Mouse (Mus musculus): ENCODE results near the gene Mapk13.
A peak's percentile ranks its signal among the peaks of the same experiment; 100 is the strongest.
"Not testable (repeated sequence)": the region's sequence is repeated elsewhere in the genome, so short reads cannot be mapped to it uniquely, and the experiment has no call there.

Gene Mapk13

DNA sequence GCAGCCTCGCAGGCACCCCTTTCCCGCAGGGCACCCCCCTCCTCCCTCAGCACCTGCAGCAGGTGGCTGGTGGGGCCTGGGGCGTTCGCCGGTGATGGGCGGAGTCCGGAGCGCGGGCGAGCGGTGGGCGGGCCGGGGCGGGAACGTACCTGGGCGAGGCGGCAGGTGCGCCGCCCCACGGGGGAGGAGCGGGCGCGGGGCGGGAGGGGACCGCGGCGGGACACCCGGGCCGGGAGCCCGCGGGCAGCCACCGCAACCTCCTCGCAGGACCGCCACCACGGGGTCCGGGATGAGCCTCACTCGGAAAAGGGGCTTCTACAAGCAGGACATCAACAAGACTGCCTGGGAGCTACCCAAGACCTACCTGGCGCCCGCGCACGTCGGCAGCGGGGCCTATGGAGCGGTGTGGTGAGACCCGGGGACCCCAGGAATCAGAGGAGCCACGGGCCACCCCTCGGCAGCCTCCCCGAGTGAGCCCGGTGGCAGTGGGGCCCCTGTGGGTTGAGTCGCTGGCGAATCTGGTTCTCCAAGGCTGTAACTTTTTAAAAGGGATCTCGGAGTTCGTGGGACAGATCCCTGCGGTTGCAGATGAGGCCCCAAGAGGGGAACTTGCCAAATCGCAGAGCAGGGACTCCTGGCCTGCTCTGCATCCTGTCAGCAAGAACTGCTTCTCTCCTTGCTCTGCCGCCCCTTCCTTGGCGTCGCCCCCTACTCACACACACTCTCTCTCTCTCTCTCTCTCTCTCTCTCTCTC lies at the start of gene Mapk13:
Mapk13 (plus strand) TSS at position 177 of the 754 bp plus-strand sequence.
- DNase-seq (ENCODE audit: low spot score in 2 of 2), result no peak

DNA sequence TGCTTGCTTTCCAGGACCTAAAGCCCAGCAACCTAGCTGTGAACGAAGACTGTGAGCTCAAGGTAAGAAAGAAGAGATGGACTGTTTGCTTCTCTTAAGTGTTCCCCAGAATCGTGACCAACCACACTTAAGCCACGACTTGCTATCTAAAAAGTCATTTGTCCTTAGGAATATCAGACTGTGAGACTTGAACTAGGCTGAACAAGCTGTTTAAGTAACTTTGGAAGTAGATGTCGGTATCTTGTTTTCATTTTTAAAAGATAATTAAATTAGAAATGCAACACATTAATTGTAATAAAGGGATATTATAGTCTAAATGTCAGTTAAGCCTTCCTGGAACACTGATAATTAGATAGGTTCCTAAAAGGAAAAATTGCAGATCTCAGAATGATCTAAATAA lies 43.3 kb upstream of the Mapk13 start, which contains the start of gene AC170998.1:
AC170998.1 (plus strand) TSS at position 301 of the 400 bp plus-strand sequence.
- DNase-seq (ENCODE audit: low spot score in 2 of 2), result no peak

DNA sequence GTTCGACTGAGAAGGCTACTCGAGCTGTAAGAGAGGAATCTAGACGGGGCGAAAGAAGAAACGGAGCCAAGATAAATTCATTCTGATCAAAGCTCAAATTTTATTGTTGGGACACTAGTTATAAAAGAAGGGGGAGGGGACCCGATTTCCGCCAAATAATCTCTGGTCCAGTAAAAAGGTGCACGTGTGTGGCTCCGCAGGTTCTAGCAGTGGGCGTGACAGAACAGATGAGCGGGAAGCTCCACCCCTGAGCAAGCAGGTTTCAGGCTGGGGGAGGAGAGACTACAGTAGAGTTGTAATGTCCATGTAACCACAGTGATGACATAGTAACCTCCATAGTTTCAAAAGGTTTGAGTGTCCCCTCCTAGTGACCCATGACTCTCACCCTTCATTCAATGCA lies 41.6 kb upstream of the Mapk13 start:
- DNase-seq (ENCODE audit: low spot score in 2 of 2), result not testable (repeated sequence)

DNA sequence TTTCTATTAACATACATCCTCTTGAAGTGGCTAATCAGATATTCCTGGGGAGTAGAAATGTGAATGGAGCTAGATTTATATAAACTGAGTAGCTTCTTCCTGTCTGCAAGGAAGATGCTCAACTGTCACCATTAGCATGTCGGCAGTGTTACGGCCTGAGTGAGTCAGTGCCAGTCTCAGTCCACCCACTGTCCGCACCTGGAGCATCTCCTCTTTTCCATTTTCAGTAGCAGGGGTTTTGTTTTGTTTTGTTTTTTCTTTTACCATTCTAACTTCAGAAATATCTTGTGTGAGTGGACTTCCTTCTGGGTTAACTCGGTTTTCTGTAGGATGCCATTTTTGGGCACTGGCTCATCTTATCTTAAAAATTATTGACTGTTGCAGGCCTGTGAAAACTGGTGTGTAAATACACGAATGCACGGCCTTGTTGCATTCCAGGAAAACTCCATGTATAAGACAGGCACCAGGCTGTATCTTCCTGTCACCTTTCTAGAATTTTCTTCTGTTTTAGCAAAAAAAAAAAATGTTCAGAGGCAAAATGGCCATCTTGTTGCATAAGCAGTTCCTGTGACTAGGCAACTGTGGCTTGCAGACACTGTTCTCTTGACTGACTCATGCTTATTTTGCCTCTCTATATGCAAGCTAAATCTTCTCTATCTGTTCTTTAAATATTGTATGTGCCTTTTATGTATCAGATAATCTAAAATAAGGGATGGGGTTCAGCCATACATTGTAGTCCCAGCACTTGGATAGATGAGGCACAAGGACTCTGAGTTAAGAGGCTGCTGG lies 33.6 kb upstream of the Mapk13 start:
- no peak for DNase-seq (ENCODE audit: low spot score in 2 of 2)

DNA sequence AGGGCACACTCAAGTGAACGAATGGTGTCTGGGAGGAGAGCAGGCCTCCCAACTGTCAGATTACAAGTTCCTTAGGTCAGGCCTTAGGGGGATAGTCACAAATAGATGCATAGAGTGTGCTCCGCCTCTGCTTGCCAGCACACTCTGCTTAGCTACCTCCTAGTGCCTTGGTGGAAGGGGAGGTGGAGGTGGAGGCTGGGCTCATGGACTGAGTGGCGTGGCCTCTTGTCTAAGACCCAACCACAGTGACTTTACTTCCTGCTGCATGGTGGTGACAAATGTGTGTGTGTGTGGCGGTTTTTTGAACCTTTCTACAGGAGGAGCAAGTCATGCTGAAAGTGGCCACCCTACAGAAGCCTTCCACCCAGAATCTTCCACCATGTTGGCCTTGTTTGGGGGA lies 32.6 kb upstream of the Mapk13 start:
- no peak for DNase-seq (ENCODE audit: low spot score in 2 of 2)

DNA sequence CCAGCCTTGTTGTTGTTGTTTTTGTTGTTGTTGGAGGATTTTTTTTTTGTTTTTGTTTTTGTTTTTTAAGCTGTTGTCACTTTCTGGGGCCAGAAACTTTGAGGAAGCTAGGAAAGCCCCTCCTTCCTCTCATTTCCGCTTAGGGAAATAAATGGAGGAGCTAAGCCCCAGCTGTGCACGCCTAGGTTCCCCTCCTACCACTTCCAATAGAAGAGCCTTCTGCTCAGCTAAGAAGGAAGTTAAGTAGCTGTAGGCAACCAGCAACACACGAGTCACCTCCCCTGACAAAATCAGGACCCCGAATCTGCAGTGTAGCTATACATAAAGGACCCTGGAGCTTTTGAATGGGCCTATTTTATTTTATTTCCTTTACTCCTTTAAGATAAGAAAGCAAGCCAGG lies 31.1 kb upstream of the Mapk13 start:
- DNase-seq (ENCODE audit: low spot score in 2 of 2), result no peak

DNA sequence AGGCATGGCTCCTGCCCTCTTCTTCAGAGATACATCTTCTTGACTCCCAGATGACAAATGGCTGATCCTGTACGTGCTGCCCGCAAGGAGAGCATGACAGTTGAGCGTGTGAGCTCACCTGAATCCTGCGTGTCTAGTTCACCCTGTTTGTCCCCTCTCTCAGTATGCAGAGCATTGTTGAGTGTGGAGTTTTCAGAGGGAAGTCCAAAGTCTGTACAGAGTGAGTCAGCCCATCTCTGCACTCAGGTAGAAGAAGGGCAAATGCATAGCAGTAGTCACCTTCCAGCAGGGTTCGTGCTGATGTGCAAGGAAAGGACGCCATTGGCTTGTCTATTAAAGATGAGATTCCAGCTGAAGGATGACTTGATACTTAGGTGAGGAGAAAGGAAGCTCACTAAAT lies 29.9 kb upstream of the Mapk13 start:
- no peak for DNase-seq (ENCODE audit: low spot score in 2 of 2)

DNA sequence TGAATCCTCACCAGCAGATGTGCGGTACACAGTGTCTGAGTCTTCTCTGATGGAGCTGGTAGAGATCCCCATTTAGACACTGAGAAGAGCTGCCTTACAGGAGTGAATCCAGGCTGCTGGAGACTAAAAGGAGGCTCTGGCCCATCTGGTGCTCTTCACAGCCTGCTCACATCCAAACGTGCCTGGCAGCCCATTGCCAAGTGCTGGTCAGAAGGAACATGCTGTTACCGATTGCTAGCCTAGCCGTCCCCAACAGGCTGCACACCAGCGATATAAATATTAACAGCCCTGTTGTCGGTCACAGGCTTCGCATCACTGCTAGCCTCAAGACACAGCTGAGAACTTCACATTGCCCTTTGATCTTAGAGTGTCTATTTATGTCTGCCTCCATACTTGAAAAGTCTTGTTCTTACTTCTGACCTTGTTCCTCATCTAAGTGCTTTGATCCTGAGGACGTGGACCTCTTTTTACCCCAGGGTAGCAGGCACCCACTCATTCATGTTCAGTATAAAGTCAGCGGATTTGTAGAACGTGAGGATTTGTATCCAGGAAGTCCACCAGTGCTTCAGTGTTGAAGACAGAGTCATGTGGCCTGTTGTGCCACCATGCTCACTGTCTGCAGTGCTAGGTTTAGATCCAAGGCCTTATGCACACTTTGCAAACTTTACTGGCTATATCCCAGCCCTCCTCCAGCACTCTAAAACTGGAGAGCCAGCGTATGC lies 25.8 kb upstream of the Mapk13 start:
- peak in 1 of 2 experiments; percentile 28 for DNase-seq (ENCODE audit: low spot score in 2 of 2)

DNA sequence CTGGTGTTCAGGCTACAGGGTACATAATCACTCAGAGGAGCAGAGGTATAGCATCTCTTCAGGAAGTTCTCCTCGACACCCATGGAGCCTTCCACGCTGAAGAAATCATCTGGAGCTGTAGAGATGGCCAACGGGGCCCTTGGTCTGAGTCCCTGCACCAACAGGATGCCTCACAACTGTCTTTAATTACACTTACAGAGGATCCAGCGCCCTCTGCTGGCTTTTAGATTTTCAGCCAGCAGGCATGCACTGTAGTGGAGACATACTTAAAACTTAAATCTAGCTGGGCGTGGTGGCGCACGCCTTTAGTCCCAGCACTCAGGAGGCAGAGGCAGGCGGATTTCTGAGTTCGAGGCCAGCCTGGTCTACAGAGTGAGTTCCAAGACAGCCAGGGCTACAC lies 25.2 kb upstream of the Mapk13 start:
- no peak for DNase-seq (ENCODE audit: low spot score in 2 of 2)

DNA sequence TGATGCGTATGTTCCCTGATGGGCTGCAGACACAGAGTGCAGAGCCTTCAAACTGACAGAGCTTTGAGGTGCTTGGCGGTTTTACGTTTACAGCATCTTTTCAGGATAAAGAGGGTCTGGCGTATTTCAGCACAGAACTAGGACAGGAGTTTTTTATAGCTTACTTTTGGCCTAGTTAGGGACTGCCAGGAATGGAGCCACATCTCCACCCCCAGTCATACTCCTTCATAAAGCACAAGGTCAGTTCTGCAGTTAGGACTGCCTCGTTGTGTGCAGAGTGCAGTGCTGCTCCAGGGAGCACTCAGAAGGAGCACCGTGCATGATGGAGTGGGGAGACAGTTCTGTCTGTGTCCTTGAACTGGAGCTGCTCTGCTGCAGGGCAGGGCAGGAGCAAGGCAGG lies 23.3 kb upstream of the Mapk13 start:
- DNase-seq (ENCODE audit: low spot score in 2 of 2), result no peak

DNA sequence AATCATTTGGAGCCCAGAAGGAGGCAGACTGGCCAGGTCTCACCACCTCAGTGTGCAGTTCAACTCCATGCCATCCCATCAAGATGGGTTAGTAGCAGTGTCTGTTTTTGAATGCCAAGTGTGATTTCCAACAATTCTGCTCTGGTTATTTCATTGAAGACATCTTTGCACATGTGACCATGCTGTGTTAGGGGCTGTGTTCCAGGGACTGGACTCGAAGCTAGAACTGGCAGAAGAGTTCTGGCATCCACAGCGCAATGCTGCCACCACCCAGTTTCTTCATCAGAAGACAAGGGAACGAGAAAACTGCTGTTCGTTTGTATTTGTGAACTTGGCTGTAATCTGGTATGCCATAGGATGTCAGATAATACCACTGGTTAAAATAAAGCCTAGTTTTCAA lies 21.1 kb upstream of the Mapk13 start:
- no peak for DNase-seq (ENCODE audit: low spot score in 2 of 2)

DNA sequence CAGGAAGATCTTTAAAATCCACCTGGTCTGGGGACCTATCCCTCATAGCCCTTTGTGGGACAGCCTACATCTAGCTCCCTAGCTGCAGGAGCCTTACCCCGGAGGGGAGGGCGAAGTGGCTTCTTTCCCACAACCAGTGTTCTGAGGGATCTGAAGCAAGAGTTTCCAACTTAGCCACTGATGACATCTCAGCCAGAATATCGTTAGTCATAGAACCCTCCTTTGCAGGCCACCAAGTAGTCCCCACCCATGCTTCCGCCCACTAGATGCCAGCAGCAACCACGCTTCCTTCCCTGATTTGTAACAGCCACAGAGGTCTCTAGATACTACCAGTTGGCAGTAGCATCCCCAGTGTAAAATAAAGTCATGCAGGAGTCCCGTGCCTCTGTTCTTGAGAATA lies 18.5 kb upstream of the Mapk13 start:
- DNase-seq (ENCODE audit: low spot score in 2 of 2), result no peak

DNA sequence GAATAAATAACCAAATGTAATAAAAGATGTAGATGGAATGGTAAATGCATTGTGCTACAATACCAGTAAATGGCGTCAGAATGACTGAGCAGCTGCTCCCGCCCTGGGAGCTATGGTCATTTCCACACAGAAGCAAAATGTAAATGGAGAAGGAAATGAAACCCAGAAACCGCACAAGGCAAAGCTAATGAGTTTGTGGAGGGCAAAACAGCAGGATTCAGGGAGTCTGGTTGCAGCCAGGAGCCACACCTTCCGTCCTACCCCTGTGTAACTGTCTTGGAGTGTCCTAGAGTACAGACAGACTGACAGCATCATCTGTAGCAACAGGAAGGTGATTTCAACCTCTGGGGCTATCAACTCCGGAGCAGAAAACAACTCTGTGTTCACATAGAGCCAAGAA lies 12.7 kb upstream of the Mapk13 start:
- DNase-seq (ENCODE audit: low spot score in 2 of 2), result no peak

DNA sequence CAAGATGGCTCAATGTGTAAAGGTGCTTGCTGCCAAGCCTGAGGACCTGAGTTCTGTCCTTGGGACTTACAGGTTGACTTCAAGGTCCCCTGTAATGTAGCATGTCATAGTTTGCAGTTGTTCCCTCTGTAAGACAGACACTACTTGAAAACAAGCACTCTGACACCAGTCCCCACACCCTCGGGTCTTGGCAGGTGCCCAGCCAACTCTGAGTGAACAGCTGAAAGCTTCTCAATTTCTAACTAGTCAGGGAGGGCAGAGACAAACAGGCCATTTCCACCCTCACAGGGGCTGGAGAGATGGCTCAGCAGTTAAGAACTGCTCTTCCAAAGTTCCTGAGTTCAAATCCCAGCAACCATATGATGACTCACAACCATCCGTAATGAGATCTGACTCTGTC lies 11.6 kb upstream of the Mapk13 start:
- no peak for DNase-seq (ENCODE audit: low spot score in 2 of 2)

DNA sequence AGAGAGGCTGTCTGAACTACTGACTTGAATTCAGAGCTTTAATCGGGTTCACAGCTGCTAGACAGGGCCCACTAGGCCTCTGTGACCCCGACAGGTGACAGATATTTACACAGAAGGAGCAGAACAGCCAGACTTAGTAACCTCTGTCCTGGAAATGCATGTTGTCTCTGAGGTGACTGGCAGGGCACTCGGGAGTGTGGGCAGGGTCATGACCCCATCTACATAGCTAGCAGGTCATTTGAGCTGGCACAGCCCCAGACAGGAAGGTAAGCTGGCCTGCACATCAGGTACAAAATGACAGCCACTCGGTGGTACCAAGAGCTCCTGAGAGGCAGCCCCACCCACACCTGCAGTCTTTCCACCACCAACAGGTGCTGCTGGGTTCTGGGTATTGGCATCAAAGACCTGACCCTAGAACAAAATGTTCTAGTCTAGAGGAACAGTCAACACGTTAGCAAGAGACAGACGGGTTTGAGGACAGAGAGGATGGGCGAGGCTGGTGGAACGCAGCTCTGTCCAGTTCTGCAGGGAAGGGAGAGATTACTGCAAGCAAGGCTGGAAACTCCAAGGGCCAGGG lies 8.3 kb upstream of the Mapk13 start:
- DNase-seq (ENCODE audit: low spot score in 2 of 2), result no peak

DNA sequence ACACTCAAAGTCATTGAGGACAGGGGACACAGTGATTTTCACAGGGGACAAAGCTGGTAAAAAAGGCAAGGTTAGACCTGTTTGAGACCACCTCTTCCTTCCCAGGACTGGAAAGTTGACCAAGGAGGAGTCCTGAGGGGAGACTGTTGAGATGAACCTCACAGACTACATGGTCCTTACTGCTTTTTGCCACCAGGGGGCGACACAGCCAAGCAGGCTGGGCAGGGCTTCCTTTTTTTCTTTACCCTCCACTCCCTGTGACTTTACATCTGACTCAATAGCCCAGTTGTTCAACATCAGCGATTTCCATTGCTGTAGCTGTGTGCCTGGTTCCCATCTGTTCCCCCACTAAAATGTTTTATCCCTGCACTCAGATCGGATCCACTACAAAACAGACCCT lies 7.2 kb upstream of the Mapk13 start:
- DNase-seq (ENCODE audit: low spot score in 2 of 2), result peak; percentile 54 to 63

DNA sequence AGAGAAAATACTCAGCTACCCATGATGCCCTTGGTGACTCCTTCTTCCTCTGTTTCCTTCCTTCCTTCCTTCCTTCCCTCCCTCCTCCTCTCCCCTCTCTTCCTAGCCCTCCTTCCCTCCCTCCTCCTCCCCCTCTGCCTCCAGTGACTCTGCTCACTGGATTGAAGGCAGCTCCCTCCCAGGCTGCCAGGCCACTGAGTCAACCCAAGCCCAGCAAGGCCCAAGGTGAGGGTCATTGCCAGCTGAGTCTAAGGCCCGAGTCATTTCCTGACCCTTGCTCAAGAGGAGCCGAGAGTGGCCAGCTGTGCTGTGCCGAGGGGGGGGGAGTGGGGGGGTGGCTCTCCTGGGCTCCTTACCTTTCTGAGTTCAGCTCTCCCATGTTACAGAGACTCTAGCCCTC lies 2.9 kb upstream of the Mapk13 start:
- DNase-seq (ENCODE audit: low spot score in 2 of 2), result no peak

DNA sequence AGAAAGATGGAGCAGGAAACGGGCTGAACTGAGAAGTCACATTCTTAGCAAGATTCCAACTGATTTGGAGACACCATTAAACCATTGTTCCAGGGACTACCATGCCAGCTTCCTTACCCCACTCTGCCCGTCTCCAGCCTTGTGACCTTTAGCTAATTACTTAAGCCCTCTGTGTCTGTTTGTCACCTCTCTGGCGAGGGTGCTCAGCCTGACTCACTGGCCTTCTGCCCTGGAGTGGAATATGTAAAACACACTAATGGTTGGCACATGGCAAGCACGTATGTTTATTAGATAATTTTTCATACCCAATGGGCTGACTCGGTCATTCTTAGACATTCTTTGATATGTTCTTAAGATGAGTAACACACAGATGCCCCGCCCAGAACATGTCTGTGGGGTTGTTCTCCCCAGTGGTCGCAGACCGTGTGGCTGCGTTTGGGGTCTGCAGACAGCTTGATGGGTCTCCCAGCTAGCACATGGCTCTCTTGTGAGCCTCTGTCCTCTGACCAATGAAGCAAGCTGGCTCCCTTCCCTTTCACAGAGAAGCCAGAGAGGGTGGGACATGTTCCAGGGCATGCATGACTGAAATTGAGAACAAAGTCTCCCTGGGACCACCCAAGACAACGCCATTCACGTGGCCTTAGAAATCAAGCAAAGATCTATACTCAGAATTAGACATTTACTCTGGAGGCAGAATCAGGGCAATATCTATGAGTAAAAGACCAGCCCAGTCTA lies 2.1 kb upstream of the Mapk13 start:
- no peak for DNase-seq (ENCODE audit: low spot score in 2 of 2)

DNA sequence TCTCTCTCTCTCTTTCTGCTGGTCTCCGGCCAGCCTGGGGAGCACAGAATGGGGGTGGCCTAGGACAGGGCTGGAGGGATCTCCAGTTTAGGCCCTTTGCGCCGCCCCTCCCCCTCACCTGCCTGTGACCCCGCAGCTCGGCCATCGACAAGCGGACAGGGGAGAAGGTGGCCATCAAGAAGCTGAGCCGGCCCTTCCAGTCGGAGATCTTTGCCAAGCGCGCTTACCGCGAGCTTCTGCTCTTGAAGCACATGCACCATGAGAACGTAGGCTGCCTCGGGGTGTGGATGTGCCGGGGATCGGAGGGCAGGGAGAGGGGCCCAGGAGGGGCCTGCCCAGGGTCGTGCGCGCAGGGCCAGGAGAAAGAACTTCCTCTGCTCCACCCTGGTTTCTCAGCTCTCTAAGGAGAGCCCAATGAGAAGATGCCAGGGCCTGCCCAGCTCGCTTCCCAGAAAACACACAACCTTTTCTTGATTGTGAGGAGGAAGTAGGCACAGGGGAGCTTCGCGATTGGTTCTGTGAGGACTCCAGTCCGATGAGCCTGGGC lies 851 bp downstream of the Mapk13 start:
- no peak for DNase-seq (ENCODE audit: low spot score in 2 of 2)

DNA sequence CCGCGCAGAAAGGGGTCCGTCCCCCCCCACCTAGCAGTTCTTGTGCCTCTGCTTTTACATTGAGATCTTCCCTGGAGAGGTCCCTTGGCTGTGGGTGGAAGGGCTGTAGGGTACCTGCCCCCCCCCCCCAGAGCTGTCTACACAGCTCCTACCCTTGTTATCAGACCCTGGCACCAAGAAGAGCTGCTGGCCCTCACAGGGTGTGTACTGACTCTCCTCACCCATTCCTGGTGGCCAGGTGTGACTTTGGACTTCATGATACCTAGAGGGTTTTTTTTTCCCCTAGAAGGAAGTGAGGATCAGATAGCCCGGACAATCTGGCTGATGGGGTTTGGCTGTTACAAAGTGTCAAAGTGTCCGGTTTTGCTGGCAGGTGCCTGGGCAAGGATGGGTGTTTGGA lies 2.2 kb downstream of the Mapk13 start:
- no peak for DNase-seq (ENCODE audit: low spot score in 2 of 2)

DNA sequence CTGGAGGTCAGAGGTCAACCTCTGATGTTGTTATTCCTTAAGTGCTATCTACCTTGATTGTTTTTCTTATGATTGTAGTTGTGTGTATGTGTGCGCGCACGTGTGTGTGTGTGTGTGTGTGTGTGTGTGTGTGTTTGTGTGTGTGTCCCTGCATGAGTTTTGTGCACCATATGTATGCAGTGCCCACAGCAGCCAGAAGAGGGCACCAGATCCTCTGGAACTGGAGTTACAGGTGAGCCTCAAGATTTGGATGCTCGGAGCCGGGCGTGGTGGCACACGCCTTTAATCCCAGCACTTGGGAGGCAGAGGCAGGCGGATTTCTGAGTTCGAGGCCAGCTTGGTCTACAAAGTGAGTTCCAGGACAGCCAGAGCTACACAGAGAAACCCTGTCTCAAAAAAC lies 5.2 kb downstream of the Mapk13 start:
- not testable (repeated sequence) for DNase-seq (ENCODE audit: low spot score in 2 of 2)

Measured in frontal cortex, postnatal 25 days (tissue).